Mouse (Mus musculus) cerebellum, adult 2 months (tissue): ENCODE data around the gene Itgb2l.

ENCODE experiments used
- CTCF ChIP-seq: fragments of 200-500 bp; IDR thresholded peaks from 2 replicates; pipeline ENCODE4 v1.5.1; 2011; ENCODE audit warnings: low read depth, mild to moderate bottlenecking, control low read depth, low read length, moderate library complexity, borderline replicate concordance; ENCODE audit not compliant: insufficient read depth
- POLR2A ChIP-seq: fragments of 200-500 bp; IDR thresholded peaks from 2 replicates; pipeline ENCODE4 v1.6.1; 2011; ENCODE audit warnings: low read length, control low read depth, borderline replicate concordance; ENCODE audit not compliant: insufficient read depth

GRCm38 (mm10) chr16:96434024-96434785 lies 9.2 kb downstream of the Itgb2l start:
- TF ChIP-seq CTCF (no peak), POLR2A (no peak)
